Mouse (Mus musculus) brain, adult 2 months (tissue): ENCODE measurements around the gene Smox.
A peak's percentile ranks its signal among the peaks of the same experiment; 100 is the strongest.

Experiments used
- DNase-seq: peaks from one replicate; pipeline ENCODE4 v3.0.0; 2011; ENCODE audit warnings: low read depth, low spot score

Gene Smox

DNA sequence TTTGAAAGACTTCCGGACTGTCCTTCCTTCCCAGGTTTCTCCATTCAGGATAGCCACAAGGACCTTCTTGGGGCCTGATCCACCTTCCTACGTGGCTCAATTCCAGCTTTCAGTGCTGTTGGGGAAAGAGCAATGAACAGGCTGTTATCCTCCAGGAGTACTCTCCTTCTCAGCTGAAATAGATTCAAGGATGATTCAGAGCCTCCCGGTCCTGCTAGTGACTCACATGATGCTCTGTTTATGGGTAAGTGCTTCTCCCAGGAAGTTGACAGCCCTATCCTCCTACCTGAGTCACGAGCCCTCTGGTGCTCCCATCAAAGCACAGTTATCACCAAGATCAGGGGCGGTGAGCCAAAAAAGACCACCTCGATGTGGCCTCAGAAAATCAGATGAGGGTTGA, 7.1 kb upstream of the Smox start:
- peak; percentile 92 for DNase-seq

DNA sequence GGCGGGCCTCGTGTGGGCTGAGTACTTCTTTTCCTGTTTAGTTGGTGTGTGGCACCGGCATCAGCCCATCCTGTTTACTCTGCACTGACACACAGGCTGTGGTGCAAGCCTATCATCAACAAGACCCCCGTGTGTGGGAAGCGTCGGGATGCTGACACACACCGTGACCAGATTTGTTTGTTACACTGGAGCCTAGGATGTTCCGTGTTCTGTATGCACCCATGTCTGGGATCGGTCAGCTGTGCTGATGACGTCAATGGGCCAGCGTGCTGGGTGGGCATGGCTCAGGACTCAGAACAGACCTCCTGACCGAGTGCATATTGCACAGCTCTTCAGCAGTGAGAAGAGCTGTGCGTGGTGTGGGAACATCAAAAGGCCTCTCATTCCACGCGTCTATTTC, 6.2 kb upstream of the Smox start:
- DNase-seq, result peak; percentile 37

DNA sequence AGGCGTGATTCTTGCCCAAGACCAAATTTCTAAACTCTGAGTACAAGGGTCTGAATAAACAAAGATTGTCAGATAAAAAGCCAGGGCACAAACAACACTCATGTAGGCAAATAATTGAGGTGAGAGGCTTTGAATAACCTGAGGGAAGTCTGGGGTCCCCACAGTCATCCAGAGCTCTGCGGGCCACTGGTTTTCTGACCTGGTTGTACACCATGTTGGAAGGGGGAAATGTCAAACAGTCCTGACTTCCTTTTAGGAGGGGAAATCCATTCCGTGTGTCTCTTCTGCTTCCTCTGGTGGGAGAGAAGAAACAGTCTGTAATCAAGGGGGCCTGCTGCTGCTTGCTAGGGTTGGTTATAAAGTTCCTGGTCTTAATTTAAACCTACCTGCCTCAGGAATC, 5.2 kb upstream of the Smox start:
- DNase-seq, result no peak

GRCm38 (mm10) chr2:131487337-131487736, 4.0 kb upstream of the Smox start:
- no peak for DNase-seq

GRCm38 (mm10) chr2:131488261-131488660, 3.0 kb upstream of the Smox start:
- no peak for DNase-seq

DNA sequence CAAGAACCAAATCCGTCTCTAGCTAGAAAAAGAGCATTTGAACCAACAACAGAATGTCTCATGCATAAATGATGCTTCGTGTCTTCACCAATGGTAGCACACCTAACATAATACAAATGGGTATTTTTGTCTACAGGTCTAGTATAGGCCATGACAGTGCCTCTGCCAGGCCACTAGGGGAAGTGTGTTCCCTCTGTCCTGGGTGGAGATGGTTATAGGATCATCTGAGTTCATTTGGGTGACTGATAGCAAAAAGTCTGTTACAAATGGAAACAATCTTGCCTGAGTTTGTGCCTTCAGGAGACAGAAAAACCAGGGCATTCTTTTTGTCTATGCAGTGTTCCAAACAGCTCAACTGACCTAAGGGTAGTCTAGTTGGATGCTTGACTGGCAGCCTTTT, 2.4 kb upstream of the Smox start:
- no peak for DNase-seq

DNA sequence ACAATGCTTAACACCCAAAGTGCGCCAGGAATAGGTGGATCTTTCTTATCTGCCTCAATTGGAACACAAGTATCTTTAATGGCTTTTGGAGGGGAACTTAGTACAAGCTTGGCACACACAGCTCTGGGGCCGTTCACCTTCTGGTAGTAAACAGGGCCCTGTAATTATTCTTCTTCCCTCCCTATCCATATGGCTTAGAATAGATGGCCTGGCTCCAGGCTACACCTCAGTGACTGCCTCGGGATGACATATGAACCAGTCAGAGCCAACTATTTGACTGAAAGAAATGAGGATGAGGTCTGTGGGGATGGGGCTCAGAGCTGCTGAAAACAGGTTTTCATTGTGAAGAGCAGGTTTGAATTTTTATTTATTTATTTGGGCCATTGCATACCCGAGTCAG, 1.7 kb upstream of the Smox start:
- DNase-seq, result peak; percentile 90

DNA sequence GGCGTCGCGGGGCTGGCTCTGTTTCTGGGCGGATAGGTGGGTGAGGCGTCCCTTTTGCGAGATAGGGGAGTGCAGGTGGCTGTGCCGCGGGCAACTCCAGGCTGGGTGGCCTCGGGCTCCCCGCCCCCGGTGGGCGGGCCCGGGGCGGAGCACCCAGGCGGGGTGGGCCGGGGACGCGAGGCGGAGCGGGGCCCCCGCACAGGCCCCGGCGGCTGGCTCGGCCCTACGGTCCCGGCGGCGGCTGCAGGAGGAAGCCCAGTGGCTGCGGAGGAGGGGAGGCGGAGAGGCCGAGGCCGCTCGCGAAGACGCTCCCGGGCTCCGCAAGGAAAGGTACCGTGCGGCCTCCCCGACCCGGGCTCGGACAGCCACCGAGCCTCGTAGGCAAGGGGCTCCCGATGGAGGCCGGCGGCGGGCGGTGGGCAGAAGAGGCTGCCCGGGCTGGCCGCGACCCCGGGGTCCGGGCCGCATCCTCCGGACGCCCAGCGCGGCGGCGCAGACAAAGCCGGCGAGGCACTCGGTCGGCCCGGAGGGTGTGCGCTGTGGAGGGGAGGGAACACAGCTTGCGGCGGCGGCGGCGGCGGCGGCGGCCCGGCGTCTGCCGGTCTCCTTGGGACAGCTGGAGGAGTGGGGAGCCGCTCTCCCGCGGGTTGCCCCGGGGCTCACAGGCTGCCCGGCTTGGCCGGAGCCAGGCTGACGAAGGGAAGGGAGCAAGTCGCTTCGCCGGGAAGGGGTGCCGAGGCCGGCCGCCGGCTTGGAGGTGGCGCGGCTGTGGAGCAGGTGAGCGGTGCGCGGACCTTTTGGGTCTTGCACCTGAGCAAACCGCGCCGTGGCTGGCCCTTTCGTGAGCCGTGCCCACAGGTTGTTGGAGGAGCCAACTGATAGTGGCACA, 655 bp downstream of the Smox start:
- peak; percentile 89 for DNase-seq

- no peak for DNase-seq
Observed at GRCm38 (mm10) chr2:131492596-131493139, 1.4 kb downstream of the Smox start.

GRCm38 (mm10) chr2:131493446-131493845, 2.1 kb downstream of the Smox start:
- DNase-seq, result no peak

- no peak for DNase-seq
Observed at GRCm38 (mm10) chr2:131495256-131495655, 4.0 kb downstream of the Smox start.

DNA sequence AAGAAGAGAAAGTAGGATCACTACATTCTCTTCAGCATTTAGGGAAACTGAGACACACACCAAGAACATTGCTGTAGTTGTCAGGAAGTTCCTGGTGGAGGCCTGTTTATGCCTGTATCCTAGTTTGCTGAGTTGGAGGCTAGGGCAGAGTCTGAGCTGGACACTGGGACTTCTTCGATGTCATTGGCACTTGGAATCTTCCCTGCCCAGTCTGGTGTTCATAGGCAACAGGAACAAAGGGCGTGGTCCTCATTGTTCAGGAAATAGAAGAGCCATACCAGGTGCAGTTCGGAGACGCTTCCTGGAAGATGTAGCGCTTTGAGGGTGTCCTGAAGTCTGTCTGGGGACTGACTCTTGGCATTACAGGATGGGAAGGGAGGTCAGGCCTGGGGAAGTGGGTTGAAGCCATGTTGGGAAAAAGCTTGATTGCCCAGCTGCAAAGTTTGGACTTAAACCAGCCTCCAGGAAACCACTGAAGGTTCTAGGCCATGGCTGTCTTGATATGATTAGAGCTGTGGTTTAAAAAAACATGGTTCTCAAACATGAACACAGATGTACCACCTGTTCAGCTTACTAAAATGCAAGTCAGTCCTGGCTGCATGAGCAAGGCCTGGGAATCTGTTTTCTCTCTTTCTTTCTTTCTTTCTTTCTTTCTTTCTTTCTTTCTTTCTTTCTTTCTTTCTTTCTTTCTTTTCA, 5.0 kb downstream of the Smox start:
- DNase-seq, result no peak

- DNase-seq, result no peak
Observed at GRCm38 (mm10) chr2:131497224-131497856, 6.0 kb downstream of the Smox start.

- peak; percentile 63 for DNase-seq
Observed at GRCm38 (mm10) chr2:131498219-131498618, 6.9 kb downstream of the Smox start.

- DNase-seq, result no peak
Observed at GRCm38 (mm10) chr2:131499290-131499845, 8.1 kb downstream of the Smox start.

DNA sequence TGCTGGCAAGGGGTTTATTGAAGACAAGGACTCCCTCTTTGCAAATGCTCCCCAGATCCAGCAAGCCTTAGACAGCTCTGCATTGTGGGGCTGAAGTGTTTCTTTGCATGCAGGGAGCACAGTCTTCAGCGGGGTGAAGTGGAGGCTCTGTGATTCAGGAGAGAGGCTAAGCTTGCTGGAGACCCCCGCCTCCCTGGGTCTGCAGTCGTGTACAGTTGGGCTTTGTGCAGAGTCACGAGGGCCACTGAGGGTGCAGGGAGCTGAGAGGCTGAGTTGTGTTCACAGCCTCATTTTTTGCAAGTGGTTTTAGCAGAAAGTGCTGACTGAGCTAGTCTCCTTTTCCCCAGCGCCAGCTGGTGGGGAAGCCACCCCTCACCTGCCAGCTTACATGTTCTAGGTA, 10.6 kb downstream of the Smox start:
- DNase-seq, result peak; percentile 56

DNA sequence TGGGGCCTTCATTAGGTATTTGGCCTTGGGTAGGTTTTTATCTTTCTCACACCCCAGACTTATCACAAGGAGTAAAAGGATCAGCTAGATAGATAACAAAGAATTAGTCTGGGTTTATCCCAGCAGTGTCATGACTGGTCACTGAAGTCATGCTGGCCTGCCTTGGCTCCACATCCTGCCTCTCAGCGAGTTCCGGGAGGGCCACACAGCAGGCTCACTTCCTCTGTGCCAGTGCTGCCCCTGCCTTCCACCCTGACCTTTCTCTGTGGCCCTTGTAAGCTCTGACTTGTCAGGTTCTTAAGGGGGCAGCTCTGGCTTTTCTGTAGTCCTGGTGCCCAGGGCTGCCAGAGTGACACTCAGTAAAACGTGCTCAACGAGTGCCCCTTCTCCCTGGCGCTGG, 11.3 kb downstream of the Smox start:
- no peak for DNase-seq

- no peak for DNase-seq
Observed at GRCm38 (mm10) chr2:131505431-131505830, 14.1 kb downstream of the Smox start.

GRCm38 (mm10) chr2:131506358-131506757, 15.1 kb downstream of the Smox start:
- DNase-seq, result peak; percentile 61

DNA sequence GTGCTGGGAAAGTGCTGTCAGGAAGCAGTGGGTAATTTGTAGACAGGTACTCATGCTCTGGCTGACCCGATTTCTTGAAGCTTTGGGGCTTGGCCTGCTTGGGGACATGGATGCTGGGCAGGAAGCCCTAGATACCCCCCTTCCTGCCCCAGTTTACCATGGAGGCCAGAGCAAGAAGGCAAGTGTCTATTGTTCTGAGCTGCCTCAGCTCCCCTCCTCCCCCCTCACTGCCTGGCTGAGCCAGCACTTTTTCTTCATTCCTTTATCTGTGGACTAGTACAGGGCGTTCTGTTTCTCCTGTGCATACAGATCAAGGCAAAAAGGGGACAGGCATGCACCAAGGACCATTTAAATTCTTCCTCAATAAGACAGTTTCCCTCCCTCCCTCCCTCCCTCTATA, 17.2 kb downstream of the Smox start:
- DNase-seq, result peak; percentile 54

GRCm38 (mm10) chr2:131509671-131510313, 18.5 kb downstream of the Smox start:
- peak; percentile 88 for DNase-seq
